Mouse (Mus musculus) adrenal gland, postnatal 25 days (tissue): ENCODE data around the gene Pou1f1. TPM values are rescaled to one million over a fixed set of nuclear protein-coding genes. Genes with fewer than 3 reads are reported as not detected.

ENCODE experiments used
- DNase-seq: peaks from one replicate; pipeline ENCODE4 v3.0.0; 2021; ENCODE audit warnings: mixed read lengths
- long read RNA-seq: library from polyadenylated mRNA; stranded (forward); transcript quantifications from one replicate; pipeline ENCODE4 v2.0.0, GENCODE M21; 2021
- total RNA-seq: library from RNA; stranded (reverse); gene quantifications from 2 replicates; pipeline ENCODE4 v1.2.3, GENCODE M21; 2021

Pou1f1 gene
- total RNA-seq: not detected in 2 replicates
- long read RNA-seq: 0 reads

DNA sequence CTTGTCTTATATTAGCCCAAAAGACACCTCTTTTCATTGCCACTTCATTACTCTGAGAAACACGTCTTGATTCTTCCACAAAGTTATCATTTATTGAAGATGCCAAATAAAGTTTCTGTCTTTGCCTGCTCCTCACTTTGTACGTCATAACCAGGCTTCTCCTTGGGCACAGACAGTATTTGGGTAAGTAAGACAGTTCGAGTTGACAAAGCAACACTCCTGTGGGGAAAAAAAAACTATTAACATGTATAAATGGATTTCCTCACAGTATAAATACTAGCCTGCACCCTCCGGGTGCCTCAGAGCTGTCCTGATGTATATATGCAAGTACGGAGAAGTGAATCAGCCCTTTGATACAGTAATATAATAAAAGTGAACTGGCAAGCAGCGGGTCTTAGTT, at the start of gene Pou1f1:
Gene Pou1f1, plus strand, starts transcription at position 301 of the 400 bp plus-strand sequence.
- no peak for DNase-seq

- no peak for DNase-seq
These were observed 49.7 kb upstream of the Pou1f1 start for GRCm38 (mm10) chr16:65470650-65471049.

DNA sequence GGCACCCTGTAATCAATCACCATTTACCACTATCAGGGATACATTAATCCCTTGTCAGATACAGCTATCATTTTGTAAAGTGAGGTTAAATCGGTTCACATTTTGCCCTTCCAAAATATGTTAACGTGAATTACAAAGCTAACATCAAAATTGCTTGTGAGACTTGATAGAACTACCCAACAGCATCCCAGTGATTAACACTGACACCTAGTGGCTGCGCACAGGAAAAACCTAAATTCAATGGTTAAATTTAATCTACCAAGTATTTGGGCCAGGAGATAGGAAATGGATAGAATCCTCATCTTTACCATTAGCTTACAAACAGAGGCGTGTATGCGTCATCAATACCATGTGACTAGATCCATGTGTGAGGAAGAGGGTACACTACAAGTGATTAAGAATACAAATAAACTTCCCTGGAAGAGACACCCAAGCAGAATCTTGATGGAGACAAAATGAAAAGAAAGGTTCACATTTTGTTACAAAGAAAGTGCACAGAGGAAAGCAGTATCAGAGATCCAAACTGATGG, 47.8 kb upstream of the Pou1f1 start:
- peak; percentile 5 for DNase-seq

GRCm38 (mm10) chr16:65485726-65486125, 34.6 kb upstream of the Pou1f1 start:
- no peak for DNase-seq

DNA sequence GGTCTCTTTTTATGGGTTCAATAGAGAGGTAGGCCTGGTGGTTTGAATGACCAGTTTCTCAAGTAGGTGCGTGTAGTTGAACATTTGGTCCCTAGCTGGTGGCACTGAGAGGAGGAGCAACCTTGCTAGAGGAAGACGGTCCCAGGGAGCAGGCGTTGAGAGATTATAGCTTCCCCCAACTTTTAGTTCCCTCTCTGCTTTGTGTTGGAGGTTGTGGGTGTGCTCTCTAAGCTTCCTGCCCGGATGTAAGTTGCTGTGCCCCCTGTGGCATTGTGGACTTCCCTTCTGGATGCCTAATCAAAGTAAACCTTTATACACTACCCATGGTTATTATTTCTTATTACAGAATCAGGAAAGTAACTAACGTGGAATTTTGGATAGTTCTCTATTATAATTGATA, 24.3 kb upstream of the Pou1f1 start:
- DNase-seq: no peak

GRCm38 (mm10) chr16:65497049-65497448, 23.3 kb upstream of the Pou1f1 start:
- DNase-seq: peak; percentile 21

DNA sequence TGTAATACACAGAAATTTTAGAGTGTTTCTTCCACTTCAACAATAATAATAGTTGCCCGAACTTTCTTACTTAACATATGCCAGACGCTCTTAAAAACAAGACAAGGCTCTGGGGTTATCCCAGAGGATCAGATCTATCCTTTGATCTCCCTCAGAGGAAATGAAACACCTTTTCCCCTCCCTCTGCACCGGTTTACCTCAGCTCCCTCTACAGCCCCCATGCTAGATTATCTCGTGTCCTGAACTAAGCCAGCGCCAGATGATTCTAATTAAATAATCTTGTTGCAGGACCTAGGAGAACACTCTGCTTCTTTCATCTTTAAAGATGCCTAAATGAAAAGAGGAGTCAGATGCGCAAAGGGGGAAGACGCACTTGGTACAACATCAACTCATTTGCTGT, 6.1 kb upstream of the Pou1f1 start:
- no peak for DNase-seq

- no peak for DNase-seq
These were observed 5.7 kb downstream of the Pou1f1 start for GRCm38 (mm10) chr16:65526004-65526403.

DNA sequence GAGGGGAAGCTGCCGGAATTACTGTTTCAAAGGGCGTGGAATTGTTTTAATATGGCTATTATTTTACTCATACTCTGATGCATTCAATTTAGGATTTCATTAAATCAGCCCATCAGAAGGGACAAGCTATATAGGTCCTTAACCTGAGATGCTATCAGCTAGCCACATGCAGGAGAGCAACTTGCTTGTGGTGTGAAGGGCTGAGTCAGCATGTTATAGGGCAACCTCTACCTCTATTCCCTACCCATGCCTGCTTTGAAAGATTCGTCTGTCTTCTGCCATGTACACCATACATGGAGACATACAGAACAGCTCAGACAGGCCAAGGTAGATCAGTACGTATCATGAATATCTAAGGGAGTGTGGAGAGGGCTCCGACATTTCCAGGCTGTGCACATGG, 6.4 kb downstream of the Pou1f1 start:
- DNase-seq: no peak

- no peak for DNase-seq
These were observed 9.3 kb downstream of the Pou1f1 start for GRCm38 (mm10) chr16:65529589-65529988.

GRCm38 (mm10) chr16:65531663-65532062, 11.4 kb downstream of the Pou1f1 start:
- DNase-seq: no peak

DNA sequence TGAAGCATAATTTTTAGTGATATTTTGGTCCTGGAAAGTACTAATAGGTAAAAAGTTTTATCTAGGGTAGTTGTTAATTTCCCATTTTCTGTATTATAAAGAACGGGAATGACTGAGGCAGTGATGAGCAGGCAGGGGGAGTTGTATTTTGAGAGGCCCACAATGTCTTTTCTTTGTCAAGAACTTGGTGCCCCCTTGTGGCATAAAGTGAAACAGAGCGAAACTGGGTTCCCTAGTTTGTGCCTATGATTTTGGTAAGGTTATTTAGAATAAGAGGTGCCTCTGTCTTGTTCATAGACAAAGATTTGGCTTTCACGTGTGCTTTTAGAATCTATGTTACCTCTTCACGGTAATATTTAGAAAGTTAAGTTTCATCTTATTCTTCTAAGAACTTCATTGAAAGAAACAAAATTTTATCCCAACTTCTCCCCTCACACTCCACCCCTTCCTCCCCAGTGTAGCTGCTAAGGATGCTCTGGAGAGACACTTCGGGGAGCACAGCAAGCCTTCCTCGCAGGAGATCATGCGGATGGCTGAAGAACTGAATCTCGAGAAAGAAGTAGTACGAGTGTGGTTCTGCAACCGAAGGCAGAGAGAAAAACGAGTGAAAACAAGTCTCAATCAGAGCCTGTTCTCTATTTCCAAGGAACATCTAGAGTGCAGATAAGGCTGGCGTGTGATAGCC, 13.1 kb downstream of the Pou1f1 start:
- DNase-seq: peak; percentile 5

DNA sequence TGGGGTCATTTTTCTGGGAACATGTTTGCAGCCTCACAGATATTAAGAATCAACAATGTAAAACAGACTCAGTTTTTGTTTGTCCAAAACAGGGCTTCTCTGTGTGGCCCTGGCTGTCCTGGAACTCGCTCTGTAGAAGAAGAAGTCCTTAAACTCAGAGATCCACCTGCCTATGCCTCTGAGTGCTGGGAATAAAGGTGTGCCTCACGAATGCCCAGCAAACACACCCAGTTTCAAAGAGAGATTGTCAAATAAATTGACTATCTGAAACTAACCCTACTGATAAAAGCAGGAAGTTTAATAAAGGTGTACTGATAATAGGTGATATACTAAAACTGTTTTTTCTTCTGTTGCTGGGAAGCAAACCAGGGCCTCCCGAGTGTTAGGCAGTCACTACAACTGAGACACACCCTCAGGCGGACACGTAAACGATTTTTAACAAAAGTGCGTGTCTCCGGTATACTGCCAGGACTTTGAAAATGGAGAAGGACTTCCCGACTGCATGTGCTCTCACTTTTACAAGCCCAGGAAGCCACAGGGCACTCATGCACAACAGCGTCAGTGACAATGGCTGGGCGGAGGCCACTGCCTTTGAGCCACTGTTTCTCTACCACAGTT, 23.5 kb downstream of the Pou1f1 start:
- DNase-seq: no peak

DNA sequence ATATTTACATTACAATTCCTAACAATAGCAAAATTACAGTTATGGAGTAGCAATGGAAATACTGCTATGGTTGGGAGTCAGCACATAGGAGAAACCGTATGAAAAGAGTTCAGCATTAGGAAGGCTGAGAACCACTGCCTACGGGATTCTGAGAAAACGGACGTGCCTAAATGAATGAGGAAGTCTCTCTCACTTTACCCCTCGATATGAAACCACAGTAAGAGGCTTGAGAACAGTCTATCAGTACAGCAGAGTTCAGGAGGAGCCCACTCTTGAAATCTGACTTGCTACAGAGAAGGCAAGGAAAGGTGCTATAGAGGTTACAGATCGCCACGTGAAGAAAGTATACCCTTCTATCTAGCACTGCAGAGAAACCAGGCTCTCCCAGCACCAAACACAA, 28.6 kb downstream of the Pou1f1 start:
- DNase-seq: no peak

DNA sequence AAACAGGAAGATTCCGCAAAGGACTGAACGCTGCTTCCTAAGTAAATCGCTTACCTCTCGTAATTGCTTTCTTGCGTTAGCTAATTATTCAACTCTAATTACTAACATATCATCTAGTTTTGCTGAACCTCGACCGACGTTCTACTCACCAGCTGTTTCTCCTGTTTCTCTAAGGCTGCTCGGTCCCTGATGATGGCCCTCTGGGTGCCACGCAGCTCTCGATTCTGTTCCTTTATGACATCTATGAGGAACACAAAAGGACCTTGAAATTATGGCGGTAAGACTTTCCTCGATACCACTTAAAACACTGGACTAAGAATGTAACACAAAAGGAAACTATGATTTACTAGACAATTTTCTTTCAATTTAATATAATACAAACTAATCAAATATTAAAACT, 30.5 kb downstream of the Pou1f1 start:
- no peak for DNase-seq

DNA sequence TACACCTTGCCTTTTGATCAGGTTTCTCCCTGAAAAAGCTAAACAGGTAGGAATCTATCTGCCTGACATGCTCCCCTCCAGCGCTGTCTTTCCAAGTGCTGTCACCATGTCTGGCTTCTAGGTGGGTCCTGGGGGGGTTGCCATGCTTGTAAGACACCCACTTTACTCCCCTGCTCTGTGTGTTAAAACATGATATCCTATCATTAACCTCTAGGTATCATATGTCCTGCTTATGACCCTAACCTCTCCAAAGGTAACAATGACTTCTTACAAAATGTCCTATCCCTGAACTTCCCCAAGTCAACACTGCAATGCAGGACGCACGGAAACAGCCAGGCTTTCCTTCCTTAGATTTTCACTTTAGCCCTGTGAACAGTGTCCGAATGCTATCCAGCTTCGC, 34.0 kb downstream of the Pou1f1 start:
- DNase-seq: no peak

DNA sequence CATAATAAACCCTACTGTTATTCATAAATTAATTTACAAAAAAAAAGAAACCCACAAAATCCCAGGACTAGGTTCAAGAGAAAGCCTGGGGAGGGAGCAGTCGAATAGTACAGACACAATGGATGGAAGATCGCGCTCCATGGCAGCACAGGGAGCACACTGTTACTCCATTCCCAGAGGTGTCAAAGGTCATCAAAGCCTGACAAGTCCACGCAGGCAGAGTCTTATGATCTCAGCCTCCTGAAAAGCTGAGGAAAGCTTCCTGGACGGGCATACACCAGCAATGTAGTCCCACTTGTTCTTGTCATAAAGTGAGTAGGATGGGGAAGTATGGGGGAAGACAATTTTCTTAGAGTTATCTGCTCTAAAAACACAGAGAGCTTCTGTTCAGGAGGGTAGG, 37.1 kb downstream of the Pou1f1 start:
- DNase-seq: no peak

DNA sequence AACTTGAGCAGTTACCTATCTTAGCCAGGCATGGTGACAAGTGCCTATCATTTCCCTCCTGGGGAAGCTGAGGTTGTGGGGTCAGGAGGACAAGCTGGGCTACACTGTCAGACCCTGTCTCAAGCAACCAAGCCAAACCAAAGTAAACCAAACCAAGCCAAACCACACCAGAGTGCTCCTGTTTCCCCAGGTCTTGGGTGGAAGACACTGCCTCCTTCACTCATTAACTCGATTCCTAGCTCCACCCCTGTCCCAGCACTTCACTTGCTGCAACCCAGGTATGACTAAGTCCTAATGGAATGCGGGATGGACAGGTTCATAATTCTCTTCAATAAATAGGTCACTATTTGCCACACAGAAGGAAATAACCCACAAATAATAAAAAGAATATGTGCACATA, 39.3 kb downstream of the Pou1f1 start:
- DNase-seq: no peak

DNA sequence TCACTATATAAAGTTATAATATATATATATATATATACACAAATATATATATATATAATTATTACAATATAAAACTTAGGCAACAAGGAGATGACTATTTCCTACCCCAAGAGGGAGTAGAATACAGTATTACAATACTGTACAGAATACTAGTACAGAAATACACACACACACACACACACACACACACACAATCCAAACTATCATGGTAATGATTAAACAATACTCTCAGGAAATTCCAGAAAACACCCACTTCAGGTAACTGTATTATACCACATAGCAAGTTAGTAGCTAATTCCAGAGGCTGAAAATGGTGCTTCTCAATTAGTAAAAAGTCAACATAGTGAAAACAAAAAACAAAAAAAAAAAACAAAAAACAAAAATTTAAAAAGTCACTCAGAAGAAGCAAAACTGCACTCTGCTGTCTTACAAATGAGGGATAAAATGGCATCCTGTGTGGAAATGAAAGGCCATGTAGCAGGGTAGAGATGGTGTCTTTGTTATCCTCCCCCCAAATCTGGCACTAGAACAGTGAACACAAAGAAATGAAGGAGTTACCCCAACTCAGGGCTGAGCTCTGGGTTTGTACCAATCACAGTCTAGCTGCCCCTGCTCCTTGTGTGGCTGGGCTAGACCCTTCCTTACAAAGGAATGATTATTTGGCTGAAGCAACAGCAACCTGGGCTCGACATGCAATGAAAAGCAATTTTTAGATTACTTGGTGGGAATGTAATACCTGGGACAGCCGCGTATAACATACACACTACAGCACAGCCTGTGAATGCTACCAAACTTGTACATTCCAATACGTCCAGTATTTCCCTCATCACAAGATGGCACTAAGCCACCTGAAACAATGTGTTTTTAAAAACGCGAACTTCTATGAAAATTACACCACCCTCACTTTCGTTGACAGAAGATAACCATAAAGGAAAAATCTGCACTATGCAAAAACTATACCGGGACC, 41.0 kb downstream of the Pou1f1 start:
- DNase-seq: no peak

DNA sequence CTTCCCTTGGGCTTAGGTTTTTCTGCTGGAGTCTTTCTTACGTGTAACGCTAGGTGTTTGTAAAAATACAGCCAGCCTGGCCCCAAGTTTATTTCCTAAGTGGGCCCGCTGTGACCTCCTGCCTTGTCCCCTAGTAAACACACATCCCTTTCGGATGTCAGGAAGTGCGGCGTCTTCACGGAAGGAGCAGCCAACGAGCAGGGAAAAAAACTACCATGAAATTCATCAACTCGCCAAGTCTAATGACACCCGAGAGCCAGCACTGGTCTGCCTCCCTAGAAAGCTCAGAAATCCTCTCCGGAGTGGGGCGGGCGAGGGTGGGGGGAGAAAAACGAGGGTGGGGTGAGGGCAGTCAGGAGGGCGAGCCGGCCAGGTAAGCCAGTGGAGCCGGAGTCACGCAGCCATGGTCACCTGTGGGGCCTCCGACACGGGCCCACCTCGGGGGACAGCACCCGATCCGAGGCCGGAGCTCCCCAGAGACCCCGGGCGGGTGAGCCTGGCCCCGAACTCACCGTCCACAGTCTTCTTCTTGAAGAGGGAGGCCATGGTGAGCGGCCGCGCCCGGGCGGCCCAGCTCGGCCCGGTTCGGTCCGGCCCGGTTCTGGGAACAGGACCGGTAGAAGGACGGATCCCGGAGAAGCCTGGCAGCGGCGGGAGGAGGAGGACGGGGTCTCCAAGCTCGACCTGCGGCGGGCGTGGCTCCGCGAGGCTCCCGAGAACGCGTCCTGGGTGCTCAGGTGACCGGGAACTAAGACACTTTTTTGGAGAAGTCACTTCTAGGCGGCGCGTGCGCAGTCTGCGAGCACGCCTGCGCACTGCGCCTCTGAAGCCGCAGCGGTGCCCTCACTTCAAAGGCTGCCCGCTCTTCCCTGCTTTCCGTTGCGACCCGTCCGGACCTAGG, 41.9 kb downstream of the Pou1f1 start, which contains the start of gene Chmp2b:
Gene Chmp2b, minus strand, starts transcription at position 764 of the 901 bp plus-strand sequence.
- DNase-seq: peak; percentile 83

DNA sequence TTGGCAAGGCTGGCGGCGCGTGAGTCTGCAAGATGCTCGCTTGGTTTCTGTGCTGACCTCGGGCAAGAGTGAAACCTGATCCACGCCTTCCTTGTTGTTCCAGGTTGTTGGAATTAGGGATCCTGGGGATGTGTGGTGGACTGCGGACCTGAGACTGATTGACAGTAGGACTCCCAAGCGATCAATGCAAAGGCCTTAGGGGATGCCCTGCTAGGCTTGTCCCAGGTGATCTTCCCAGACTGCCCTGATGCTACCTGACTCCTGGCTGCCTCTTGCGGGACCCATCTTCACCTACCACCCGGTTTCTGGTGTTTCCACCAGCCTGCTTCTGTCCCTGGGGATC, 42.5 kb downstream of the Pou1f1 start:
- DNase-seq: no peak

DNA sequence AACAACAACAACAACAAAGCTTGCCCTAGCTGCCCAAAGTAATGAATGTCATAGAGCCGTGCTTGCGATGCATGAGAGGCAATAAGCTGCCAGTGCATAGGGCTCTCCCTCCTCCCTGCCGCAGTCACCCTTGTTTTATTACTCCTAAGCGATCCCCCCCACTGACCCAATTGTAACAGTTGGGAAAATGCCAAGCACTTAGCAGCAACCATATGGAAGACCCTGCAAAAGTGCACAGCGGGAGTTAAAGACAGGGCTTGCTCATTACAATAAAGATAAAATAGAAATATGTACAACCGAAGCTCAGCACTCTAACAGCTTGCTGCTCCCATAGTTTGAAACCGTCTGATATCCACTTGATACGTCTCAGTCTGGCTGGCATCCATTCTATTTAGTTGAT, 44.0 kb downstream of the Pou1f1 start:
- no peak for DNase-seq
